Mouse (Mus musculus): ENCODE measurements at regions not wholly inside any gene's neighbourhood (a gene's known extent, or its start where the extent isn't known, plus 50 kb on each side); places are given as distances from the start of the nearest gene placed in this dataset.

DNA sequence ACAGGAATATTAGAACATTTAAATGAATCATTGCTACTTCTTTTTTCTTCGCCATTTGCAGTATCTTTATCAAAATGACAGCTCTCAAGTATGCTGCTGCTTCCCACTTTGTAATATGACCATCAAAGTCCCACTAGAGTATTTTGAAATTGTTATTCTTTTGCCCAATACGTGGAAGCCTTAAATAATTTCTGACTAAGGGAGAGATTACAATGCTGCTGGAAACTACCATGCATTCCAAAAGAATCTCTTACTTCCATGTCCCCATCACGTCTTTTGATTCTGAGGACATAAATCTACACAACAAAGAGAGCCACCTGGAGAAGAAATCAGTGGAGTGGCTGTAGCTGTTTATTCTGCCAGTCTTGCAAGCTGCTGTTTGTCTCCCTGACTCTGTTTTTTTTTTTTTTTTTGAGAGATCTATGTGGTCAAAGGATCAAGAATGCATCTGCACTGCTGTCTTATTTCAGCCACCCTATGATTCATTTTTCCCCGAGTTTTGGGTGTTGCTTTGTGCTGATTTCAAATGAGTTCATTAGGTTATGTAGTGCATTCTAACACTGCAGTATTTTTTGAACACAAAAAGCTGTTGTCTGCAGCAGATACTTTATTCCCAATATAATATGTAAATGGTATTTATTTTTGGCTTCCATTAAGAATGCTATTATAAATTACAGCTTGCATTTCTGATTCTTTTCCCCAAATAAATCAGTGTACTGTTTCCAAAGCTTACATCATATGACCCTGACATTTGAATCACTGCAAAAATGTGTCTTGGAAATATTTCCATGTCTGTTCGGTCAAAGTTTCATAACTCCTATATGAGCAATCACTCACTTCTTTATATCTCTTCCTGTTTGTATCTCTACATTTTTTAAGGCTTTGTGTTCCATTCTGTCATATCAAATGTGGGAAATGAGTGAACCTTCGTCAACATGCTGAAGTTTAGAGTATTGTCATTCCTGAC lies 53.1 kb upstream of the Trim52 start:
- in situ Hi-C loops (cut with MboI, MseI) = no loop called here

All from T-helper 17 cell (primary cell).